Mouse (Mus musculus): Measurements from ENCODE around the gene Sprr2j-ps.

DNA sequence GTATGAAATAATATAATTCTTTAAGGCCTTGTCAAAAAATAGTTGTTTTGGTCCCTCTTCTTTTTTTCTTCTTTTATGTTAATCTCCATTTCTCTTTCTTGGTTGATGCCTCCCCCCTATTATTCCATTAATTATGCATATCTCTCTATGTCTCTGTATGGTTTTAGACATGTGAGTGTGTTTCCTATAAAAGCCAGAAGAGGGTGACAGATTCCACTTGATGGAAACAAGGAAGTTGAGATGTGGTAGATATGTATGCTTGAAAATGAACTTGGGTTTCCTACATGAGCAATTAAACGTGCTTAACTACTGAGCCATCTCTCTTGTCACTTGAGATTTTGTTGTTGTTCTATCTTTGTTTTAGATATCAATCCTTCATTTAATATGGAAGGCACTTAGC, 23.6 kb upstream of the Sprr2j-ps start:
- no peak for TF ChIP-seq CTCF (IDR thresholded peaks at IDR 0.05; ENCODE audit: low read depth)
- no peak for TF ChIP-seq EP300 (IDR thresholded peaks at IDR 0.05; ENCODE audit: low read depth)

All from liver, embryonic 14.5 days (tissue).